Mouse (Mus musculus) embryo, embryonic 11.5 days (tissue): ENCODE results near the gene Cbfa2t3.

Experiments used
- DNase-seq: peaks from one replicate; pipeline ENCODE4 v3.0.0-alpha.2; 2012; ENCODE audit warnings: low read depth, low spot score

Cbfa2t3 gene

DNA sequence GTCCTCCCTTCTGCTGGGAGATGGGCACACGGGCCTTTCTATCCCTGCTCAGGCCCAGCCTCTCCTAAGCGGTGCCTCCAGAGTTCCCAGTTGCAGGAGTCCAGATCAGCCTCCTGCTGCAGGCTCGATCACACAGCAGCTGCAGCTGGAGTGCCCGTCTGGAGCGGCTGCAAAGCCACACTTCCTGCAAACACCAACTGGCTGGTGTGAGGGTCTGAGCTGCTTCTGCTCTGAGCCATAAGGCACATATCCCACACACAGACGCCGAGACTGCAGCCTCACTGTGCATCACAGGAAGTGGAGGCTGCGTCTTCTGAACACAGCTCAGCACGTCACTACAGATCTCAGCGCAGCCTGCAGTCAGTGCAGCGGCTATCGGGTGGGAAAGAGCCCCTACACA lies 32.1 kb downstream of the Cbfa2t3 start:
- no peak for DNase-seq

DNA sequence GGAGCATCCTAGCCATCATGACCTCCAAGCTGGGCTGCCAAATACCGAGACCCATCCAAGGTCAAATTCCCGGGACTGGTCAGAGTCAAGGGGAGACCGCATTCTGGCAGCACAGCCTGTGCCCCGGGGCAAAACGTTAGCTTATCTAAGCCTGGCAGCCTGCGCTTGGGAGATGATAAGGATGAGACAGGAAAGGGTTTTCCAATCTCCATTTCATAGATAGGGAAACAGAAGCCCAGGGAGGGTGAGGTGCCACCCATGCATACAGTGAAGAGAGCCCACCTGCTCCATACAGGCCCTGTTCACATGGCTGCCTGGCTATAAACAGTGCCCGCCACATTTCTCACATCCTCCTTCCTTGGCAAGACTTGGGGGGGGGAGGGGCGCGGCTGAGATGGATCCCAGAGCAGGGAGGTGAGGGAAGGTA lies 32.6 kb downstream of the Cbfa2t3 start:
- no peak for DNase-seq

DNA sequence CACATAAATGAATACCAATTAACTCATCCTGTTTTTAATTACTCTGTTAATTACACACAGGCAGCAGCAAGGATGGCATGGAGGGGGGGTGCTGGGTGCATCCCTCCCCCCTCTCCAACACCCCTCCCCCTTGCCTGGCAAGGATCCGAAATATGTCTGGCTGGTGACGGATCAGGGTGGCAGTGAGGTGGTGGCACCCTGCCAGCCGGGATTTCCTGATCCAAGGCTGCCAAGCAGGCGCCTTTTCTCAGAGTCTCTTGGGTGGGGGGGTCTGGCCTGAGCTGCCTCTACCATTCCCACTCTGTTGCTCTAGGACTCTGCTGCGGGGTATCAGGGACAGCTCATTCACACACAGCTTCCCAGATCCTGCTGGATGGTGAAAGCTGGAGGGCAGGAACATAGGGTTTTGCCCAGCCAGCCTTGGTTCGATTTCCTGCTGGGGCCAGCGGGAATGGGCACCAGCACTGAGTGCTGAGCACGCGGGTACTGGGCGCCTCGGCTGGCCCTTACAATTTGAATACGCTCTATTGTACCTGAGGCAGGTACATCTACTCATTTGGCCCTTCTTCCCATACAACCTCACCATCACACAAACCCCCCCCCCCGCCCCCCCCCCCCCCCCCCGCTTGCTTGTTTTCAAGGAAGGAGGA lies 33.1 kb downstream of the Cbfa2t3 start:
- DNase-seq = no peak

DNA sequence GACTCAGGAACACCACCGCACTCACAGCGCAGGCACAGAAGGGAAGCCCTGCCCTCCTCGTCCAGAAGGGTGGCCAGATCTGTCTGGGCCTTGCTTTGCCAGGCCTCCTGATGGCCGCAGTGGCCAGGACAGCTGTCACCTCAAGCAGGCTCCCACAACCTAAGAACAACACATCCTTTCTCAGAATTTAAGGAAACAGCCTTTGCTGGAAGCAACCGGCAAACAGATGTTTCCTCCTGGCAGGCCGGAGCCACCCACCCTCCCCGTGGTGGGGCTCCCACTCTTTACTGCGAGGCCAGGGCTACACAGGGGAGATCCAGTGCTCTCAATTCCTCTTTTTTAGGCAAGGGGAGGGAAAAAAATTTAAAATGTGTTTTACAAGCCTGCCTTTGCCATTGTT lies 33.7 kb downstream of the Cbfa2t3 start:
- no peak for DNase-seq

DNA sequence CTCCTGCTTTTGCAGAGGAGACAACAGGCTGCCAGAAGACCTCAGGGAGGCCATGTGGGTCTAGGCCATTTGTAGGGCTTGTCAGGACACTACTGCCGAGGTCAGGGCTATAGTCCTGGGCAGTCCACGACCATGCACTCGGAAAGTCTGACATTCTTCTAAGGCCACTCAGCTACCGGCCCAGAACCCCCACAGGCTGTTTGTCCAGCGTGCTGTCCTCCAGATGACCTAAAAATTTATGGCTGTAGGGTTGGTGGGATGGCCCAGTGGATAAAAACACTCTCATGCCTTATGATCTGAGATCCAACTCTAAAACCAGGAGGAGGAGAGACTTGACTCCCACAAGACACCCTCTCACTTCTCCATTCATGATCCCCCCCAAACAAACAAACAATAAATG lies 35.2 kb downstream of the Cbfa2t3 start:
- no peak for DNase-seq

DNA sequence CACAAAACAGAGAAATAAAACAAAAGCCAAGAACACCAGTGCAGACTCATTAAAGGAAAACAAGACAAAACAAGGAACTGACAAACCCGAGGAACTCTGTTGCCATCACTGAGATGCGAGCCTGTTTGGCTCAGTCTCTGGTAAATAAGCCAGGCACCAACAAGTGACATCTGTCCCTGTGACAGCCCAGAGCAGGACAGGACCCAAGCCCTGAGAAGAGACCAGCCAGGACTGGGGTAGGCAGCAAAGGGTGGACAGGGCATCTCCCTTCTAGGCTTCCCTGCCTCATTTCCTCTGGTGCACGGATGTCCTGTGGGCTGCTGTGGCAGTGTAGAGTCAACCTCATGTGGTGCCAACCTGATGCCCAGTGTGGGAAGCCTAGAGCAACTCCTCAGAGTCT lies 35.8 kb downstream of the Cbfa2t3 start:
- DNase-seq = no peak

DNA sequence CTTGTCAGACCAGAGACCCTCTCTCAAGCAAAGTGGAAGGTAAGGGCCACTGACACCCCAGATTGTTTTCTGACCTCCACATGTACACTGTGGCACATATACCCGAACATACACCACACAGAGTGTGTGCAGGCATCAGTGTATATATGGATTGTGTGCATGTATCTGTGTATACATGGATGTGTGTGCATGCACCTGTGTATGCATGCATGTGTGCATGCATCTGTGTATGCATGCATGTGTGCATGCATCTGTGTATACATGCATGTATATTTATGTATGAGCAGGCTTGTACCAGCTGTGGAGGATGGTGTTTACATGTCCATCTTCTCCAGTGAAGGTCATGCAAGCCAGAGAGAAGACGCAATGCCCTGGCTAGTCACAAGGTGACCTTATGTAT lies 37.0 kb downstream of the Cbfa2t3 start:
- DNase-seq = no peak

DNA sequence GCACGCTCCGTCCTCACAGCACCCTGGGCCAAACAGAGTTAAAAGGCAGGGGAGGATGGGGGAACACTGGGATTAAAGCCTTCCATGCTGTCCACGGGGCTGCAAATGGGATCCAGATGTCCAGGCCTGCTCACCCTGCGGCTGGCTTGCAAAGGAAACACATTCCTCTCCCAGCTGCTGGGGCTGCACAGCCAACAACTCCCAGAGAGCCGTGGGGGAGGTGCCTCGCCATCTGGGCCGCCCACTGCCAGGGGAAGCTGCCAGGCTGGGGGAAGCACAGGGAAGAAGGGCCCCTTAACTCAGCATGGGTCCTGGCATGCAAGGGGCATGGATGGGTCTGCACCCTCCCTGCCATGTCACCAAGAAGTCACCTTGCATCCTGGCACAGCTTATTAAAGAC lies 37.8 kb downstream of the Cbfa2t3 start:
- peak; percentile 73 for DNase-seq

DNA sequence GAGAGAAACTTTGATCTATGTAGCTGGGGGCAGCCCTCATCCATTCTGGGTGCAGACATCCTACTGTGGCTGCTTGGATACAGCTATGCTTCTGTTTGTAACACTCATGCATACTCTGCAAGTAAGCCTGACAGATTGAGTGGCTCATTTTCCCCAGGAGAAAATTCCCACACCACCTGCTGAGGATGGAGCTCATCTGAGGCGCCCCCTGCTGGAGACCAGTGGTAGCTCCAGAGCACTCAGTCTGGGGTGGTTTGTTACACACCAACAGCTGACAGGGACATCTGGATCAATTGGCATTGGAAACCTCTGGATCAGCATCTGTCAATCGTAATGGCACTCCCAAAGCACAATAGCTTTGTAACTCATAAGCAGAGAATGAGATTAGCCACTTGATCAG lies 38.9 kb downstream of the Cbfa2t3 start:
- no peak for DNase-seq

DNA sequence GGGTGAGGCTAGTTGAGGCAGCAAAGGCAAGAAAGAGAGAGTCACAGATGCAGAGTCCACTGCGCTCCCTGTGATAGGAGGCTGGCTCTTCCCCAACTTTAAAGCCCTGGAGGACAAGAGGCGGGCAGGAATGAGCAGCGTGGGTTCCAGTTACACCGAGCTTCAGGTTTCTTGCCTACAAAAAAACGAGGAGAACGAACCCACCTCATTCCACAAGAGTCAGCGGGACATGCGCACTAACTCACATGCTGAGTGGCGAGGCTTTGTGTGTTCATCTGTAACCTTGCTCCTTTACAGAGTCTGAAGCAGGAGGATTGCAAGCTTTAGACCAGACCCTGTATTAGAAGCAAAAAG lies 40.1 kb downstream of the Cbfa2t3 start:
- DNase-seq = no peak

DNA sequence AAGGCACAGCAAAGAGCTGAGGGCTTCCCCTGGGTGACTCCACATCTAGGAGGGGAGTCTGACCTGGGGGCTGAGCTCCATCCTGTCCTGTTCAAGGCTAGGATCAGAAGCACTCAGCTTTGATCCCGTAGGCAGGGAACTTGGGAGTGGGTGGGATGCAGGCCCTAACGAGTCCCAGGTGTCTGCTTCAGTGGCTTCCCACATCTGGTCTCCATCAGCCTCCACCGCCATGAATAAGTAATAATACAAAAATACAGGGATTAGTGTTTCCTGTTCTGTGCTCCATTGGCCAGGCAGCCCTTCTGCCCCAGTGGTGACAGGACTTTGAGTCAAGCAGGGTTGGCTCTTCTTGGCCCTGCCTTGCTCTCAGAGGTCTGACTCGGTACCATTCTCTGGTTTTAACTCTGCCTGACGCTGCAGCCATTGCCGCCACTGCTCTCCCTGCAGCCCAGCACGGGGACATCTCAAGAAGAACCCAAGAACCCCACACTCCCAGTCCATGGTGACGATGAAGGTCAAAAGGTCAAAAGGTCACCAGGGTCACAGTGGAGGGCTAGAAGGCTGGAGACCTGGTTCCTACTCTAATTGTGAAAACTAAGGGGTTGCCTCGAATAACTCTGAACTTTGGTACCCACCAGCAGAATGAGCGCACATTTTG lies 40.6 kb downstream of the Cbfa2t3 start:
- no peak for DNase-seq

DNA sequence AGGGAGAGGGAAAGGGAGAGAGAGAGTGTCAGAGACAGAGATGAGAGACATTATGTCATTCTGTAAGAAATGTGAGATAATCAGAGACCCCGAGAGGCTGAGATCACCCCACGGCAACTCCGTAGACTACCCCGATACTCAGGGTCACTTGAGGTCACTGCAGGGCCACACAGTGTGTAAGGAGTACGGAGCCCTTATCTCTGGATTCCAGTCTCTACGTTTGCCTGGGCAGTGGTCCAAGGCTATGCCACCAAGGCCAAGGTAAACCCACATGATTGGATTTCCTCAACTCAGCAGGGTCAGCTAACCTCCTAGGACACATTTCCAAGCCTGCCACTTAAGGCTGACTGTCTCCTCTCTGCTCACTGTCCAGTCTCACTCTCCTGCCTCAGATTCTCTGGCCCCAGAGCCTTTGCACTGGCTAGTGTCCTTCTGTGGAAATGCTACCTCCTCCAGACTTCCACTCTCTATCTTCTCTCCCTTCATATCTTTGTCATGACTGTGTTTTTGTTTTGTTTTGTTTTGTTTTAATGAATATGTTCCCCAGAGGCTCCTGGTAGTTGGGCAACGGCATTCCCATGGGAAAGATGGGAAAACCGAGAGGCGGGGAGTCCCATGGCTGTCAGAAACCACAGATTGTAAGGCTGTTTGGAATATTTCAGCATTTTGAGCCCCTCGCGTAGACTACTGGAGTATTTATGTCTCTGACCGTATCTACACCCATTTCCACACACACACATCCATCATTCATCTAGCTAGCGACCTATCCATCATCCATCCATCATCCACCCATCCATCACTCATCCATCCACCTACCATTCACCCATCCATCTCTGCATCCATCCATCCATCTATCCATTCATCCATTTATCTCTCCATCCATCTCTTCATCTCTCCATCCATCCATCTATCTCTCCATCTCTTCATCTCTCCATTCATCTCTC lies 42.6 kb downstream of the Cbfa2t3 start:
- no peak for DNase-seq

DNA sequence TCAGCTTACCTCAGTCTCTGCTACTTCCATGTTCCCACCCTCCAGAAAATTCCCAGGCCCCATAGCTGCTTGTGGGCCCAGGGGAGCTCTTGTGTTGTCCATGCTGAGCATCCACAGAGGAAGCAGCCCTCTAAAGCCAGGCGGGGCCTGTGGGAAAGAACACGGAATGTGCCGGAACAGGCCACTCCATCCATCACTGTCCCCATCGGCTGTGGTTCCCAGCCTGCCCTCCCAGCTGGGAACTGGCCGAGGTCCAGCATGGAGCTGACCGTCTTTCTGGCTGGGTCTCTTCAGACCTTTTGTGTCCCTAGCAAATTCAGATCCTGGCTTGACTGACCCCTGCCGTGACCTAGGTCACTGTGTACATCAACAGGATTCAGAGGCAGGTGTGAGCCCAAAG lies 44.1 kb downstream of the Cbfa2t3 start:
- no peak for DNase-seq

DNA sequence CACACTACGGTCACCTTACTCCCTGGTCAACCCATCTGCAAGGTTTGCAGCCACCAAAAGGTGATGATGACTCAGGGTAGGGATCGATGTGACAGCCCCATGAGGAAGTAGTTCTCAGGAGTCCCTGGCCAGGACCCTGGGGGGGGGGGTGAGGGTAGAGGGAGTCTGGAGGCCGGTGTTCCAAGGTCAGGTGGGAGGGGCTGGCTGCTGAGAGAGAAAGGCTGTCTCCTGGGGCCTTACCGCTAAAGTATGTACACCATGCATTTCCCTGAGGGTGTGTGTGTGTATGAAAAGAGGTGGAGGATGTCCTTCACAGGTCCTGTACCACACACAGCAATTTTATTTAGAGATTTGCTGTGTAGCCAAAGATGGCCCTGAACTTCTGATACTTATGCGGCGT lies 46.3 kb downstream of the Cbfa2t3 start:
- DNase-seq = no peak

DNA sequence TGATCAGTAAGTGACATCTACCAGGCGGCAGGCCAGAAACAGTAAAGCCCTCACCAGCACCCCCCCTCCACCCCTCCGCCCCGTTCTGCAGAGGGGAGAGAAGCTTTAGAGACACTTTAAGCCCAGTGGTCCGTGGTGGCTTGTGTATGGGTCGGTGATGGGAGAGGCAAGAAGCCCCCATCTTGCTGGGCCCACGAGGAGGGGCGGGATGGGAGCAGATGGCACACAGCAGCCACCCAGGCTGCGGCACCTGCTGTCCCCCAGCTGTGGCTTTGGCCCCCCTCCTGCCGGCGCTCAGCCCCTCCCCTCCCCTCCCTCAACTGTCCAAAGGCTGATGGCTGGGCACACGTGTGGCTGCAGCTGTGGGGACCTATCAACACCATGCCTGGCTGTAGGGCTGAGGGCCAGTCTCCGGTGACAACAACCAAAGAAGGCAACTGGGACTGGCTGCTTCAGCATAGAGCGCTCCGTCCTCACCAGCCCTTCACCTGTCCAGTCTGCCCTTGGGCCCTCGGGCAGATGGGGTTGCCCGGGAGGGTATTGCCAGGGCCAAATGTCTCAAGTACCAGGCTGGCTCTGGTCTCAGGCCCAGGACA lies 47.5 kb downstream of the Cbfa2t3 start:
- no peak for DNase-seq

DNA sequence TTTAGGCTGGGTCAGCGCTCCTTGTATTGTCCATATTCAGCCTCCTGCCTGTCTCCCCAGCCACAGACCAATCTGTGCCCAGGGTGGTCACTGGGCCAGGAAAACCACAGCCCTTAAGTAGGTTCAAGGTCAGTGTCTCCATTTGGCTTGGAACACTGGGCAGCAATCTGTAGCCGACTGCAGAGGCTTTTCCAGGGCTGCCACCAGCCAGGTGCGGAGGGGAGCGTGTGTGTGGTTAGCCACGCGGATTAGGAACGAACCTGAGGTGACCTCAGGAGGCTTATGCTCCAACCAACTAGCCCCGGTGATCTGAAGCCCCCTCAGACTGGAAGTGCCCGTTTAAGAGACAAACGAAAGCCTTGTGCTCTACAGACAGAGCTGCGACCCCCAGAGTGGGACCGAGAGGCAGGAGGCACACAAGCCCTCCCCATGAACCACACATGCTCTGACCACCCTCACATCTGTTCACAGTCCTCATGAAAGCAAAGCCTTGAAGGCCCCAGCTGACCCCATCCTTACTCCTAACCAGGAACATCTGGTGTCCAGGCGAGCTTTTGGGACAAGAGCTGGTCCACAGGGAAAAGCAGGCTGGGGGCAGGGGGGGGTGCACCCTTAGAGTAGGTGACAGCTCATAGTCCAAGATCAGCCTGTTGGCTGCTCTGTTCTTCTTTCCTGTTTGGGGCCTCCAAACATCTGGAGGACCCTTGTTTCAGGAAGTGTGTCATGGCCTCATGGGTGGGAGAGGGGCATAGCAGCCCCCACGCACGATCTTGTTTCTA lies 50.5 kb downstream of the Cbfa2t3 start:
- no peak for DNase-seq

DNA sequence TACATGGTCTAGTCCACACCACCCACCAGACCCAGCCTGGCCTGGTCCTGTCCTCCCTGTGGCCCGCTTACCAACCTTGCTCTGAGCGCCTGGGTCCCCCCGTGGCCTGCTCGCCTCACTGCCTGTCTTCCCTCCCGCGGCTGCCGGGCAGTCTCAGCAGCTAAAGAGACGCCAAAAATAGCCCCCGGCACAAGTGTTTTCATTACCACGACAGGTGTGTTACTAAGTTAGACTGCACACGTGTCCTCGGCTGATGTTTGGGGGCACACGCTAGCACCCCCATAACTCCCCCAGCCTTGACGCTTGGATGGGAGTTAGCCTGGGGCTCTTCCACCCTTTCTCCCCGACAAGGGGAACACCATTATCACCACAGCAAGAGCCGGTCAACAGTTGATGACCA lies 52.6 kb downstream of the Cbfa2t3 start:
- DNase-seq = no peak

DNA sequence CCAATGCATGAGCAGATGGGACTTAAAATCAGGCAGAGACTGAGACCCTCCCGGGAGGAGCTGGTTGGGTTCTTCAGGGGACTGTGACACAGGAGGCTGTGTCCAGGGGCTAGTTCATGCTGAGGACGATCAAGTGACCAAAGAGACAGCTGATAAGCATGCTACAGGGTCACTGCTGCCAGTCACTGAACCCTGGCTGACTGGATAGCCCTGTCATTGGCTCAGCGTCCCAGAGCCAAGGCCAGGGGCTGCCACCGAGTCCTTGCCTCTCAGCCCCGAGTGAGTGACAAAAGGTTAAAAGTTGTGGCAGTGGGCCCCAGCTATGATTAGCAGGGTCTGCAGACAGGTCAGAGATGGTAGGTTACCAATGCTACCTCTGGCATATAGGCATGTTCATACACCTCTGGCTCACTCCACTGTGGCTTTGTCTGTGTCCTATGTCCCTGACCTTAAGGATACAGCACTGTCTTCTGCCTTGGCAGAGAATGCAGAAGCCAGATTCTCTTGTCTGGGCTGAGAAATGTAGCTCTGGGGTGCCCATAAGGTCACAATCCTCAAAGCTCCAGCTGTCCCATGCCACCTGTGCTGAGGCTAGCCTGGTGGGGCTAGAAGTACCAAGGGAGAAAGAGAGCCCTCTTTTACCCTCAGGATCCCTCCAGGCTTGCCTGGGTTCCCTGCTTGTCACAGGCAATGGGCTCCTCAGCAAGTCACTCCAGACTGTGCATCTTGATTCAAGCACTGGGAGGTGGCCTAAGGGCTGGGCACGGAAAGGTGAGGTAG lies 54.5 kb downstream of the Cbfa2t3 start:
- DNase-seq = no peak

DNA sequence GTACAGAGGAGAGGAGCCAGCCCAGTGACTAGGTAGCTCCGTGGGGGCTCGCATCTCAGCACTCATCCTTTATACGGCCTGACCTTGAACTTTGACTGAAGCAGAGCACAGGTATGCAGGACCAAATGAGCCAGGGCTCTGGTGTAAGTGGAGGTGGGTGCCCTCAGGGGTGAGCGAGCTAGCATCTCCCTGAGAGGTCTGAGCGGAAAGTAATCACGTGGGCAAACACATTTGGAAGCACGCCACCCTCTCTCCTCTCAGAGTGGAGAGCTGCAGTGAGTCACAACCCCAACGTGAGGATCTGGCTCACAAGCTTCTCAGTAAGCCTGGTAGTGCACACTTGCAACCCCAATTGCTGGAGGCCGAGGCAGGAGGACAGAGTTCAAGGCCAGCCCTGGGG lies 56.8 kb downstream of the Cbfa2t3 start:
- DNase-seq = no peak

DNA sequence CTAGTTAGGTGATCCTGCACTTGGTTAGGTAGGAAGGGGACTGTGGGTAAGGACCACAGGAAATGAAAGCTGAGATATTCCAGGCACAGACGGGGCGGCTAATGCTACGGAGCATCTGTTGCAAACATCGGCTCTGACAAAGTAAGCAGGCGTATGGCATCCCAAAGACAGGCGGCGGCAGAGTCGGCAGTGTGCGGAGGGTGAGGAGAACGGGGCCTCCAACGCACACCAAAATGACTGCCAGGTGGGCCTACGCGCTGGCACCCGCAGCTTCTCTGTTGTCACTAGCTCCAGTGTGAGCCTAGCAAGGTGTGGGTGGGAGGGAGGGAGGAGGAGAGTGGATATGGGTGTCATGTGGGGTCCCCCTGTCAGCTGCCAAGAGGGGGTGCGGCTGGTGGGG lies 57.5 kb downstream of the Cbfa2t3 start:
- no peak for DNase-seq

DNA sequence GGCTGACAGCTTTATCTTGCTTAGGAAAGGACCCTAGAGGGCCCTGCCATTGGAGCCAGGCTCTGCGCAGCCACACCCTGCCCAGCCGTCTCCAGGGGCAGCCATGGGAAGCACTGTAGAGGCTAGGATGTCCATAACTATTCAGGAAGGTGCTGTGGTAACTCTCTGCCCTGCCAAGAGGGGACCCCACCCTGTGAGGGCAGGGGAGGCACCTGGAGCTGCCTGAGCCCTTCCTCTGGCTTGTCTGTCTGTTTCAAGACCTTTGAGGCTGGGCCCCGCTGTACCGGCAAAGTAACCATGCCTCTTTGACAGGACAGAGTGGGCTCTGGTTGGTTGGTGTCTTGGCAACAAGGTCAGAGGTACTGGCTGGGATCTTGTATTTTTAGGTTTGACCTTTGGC lies 58.1 kb downstream of the Cbfa2t3 start:
- no peak for DNase-seq
